Mouse (Mus musculus) MEL (cell line): ENCODE measurements around the gene Obox2. TPM values are rescaled to one million over a fixed set of nuclear protein-coding genes. Genes with fewer than 3 reads are reported as not detected.
"Not testable (repeated sequence)": the region's sequence is repeated elsewhere in the genome, so short reads cannot be mapped to it uniquely, and the experiment has no call there.

Experiments used
- DNase-seq: peaks from one replicate; pipeline ENCODE4 v3.0.0; 2011; ENCODE audit warnings: low read depth, low spot score
- H3K27ac ChIP-seq: 2 replicates; pipeline ENCODE4 v1.5.1; 2012; ENCODE audit warnings: low read depth, mild to moderate bottlenecking, control low read depth, low read length, moderate library complexity; ENCODE audit not compliant: control insufficient read depth
- H3K27me3 ChIP-seq, 2 experiments: fragments of 150-350 bp in 1 of 2; sonication (generic) in 1 of 2; 2 replicates each; pipeline ENCODE4 v1.6.1; 2012; ENCODE audit warnings: low read length in 2 of 2, mild to moderate bottlenecking in 2 of 2, improper control_type of control experiment in 1 of 2, moderate library complexity in 1 of 2; ENCODE audit not compliant: insufficient read depth in 2 of 2, control insufficient read depth in 1 of 2
- H3K36me3 ChIP-seq, 2 experiments: 2 replicates each; pipeline ENCODE4 v1.6.1; 2012 to 2014; ENCODE audit warnings: low read length in 2 of 2, improper control_type of control experiment in 1 of 2, inconsistent platforms in 1 of 2, mild to moderate bottlenecking in 1 of 2; ENCODE audit not compliant: insufficient read depth in 2 of 2, control insufficient read depth in 1 of 2
- H3K4me1 ChIP-seq, 2 experiments: fragments of 150-350 bp in 1 of 2; sonication (generic) in 1 of 2; 2 replicates each; pipeline ENCODE4 v1.6.1; 2012; ENCODE audit warnings: low read length in 2 of 2, improper control_type of control experiment in 1 of 2, mild to moderate bottlenecking in 1 of 2; ENCODE audit not compliant: insufficient read depth in 2 of 2, control insufficient read depth in 1 of 2
- H3K4me3 ChIP-seq, 2 experiments: fragments of 150-350 bp in 1 of 2; sonication (generic) in 1 of 2; 2 replicates each; pipeline ENCODE4 v1.5.1; 2012; ENCODE audit warnings: low read depth in 2 of 2, low read length in 2 of 2, mild to moderate bottlenecking in 2 of 2, moderate library complexity in 2 of 2, control low read depth in 1 of 2, improper control_type of control experiment in 1 of 2; ENCODE audit not compliant: control insufficient read depth in 1 of 2, insufficient read depth in 1 of 2
- H3K79me2 ChIP-seq: 2 replicates; pipeline ENCODE4 v1.6.1; 2012; ENCODE audit warnings: mild to moderate bottlenecking, low read length, moderate library complexity; ENCODE audit not compliant: control insufficient read depth, poor library complexity, insufficient read depth
- H3K9ac ChIP-seq: 2 replicates; pipeline ENCODE4 v1.6.1; 2012; ENCODE audit warnings: low read depth, mild to moderate bottlenecking, control low read depth, low read length, moderate library complexity; ENCODE audit not compliant: control insufficient read depth, poor library complexity, severe bottlenecking
- H3K9me3 ChIP-seq: fragments of 150-350 bp; sonication (generic); replicated peaks from 2 replicates; pipeline ENCODE4 v1.6.1; 2012; ENCODE audit warnings: mild to moderate bottlenecking, low read length, improper control_type of control experiment, moderate library complexity; ENCODE audit not compliant: insufficient read depth
- polyA plus RNA-seq, 2 experiments: library from polyadenylated mRNA; stranded (reverse) in 1 of 2; unstranded in 1 of 2; fragments of >175 nt in 1 of 2; fragments of >200 nt in 1 of 2; gene quantifications; 2 replicates each; pipeline versions ENCODE4 v1.2.1 to v1.2.4; 2012; ENCODE audit warnings: low replicate concordance in 2 of 2, low read depth in 1 of 2; ENCODE audit not compliant: insufficient read length in 2 of 2, insufficient read depth in 1 of 2, missing spikeins in 1 of 2
- total RNA-seq: library from RNA; depleted of rRNA; stranded (reverse); fragments of 300-350 nt; gene quantifications from 2 replicates; pipeline ENCODE4 v1.2.3, GENCODE M21; 2012; rRNA removed

Obox2 gene
- total RNA-seq: not detected in 2 replicates
- not detected for polyA plus RNA-seq

GRCm38 (mm10) chr7:15388421-15388998, at the start of gene Obox2, which contains the start of gene Obox1:
TSS of gene Obox2 (plus strand) at chr7:15388721.
TSS of gene Obox1 (plus strand) at chr7:15388948.
- not testable (repeated sequence) for H3K9me3 ChIP-seq, H3K4me3 ChIP-seq, H3K9ac ChIP-seq, H3K27me3 ChIP-seq, H3K27ac ChIP-seq, H3K36me3 ChIP-seq, H3K79me2 ChIP-seq, H3K4me1 ChIP-seq, DNase-seq

DNA sequence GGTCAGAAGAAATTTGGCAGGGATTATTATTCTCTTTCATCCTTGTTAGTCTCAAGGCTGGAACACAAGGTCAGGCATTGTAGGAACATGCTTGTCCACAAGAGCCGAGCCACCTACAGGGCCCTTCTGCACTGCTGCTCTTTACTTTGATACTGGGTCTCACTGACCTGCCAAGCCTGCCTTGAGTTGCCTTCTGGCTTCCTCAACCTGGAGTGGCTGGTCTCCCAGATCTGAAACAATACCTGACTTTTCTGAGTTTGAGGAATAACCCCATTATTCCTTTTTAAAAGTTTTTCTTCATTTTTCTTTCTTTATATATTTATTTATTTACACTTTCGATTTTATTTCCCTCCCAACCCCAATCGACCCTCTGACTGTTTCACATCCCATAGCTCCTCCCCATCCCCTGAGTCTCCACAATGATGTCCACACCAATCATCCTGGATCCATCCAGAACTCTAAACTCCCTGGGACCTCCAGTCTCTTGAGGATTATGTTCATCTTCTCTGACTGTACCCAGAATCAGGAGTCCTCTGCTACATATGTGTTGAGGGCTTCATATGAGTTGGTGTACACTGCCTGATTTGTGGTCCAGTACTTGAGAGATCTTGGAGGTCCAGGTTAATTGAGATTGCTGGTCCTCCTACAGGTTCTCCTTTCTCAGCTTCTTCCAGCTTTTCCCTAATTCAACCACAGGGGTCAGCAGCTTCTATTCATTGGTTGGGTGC, 10.8 kb downstream of the Obox2 start:
- H3K9ac ChIP-seq, H3K9me3 ChIP-seq: not testable (repeated sequence)

GRCm38 (mm10) chr7:15406816-15407215, 18.3 kb downstream of the Obox2 start:
- not testable (repeated sequence) for H3K79me2 ChIP-seq, H3K4me1 ChIP-seq, H3K36me3 ChIP-seq, H3K4me3 ChIP-seq, H3K27ac ChIP-seq, H3K9ac ChIP-seq, H3K27me3 ChIP-seq, H3K9me3 ChIP-seq, DNase-seq

More for the DNA sequence above, 10.8 kb downstream of the Obox2 start:
- DNase-seq: peak; percentile 0
- H3K27ac ChIP-seq, H3K4me3 ChIP-seq, H3K79me2 ChIP-seq, H3K27me3 ChIP-seq, H3K4me1 ChIP-seq, H3K36me3 ChIP-seq: not testable (repeated sequence)

GRCm38 (mm10) chr7:15418046-15418445, 29.5 kb downstream of the Obox2 start:
- H3K4me1 ChIP-seq, H3K36me3 ChIP-seq, H3K27ac ChIP-seq, H3K4me3 ChIP-seq, DNase-seq, H3K9ac ChIP-seq, H3K79me2 ChIP-seq, H3K27me3 ChIP-seq, H3K9me3 ChIP-seq: not testable (repeated sequence)

DNA sequence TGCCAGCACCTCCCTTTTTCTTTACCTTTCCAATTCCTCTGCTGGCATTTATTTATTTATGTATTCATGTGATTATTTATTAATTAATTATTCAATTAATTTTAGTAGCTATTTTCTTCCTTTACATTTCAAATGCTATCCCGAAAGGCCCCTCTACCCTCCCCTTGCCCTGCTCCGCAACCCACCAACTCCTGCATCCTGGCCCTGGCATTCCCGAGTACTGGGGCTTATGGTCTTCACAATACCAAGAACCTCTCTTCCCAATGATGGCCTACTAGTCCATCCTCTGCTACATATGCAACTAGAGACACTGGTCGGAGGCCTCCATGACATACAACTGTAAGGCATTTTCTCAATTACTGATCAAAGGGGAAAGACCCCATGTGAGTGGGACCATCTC, 37.0 kb downstream of the Obox2 start:
- H3K9ac ChIP-seq, H3K4me1 ChIP-seq: not testable (repeated sequence)

More for the DNA sequence above, 37.0 kb downstream of the Obox2 start:
- not testable (repeated sequence) for H3K9me3 ChIP-seq, H3K79me2 ChIP-seq, H3K4me3 ChIP-seq, DNase-seq, H3K36me3 ChIP-seq, H3K27ac ChIP-seq, H3K27me3 ChIP-seq

Other genes starting within 250 kb of the Obox2 start
- not detected in 2 replicates for gene Obox1, start 227 bp downstream of the Obox2 start, total RNA-seq
- not detected for gene Obox1, start 227 bp downstream of the Obox2 start, polyA plus RNA-seq